Mouse (Mus musculus) R1 (cell line): ENCODE results near the gene Hoxa7.

Experiments
- DNase-seq: peaks from one replicate; pipeline ENCODE4 v3.0.0-alpha.2; 2018; ENCODE audit warnings: low read depth, low spot score

The Hoxa7 gene

DNA sequence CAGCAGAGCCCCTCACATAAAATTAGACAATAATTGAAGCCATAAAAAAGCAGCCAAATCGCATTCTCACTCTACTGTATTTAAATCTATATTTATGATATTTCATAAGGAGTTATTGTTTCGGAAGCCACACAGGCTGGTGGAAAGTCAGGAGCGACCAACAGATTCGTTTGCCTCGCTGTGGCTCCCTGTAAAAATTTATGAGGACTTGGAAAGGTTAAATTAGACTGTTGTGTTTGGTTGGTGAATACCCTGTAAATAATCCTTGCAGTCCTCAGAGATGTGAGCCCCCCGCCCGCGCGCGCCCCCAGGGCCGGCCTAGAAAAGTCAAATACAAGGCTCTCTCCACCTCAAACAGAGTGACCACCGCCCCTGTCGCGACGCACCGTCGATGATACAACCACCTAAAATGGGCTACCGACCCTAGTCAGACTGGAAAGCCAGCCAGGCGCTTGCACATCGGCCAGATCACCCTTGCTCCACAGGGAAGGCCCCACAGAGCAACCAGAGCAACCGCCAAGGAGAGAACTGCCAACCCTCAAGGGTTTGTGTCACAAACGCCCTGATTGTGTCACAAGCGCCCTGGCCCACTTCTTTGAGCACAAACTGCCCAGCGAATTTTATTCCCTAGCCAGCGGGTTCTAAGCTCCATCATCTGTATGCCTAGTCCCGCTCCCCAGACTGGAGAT lies 5.1 kb upstream of the Hoxa7 start:
- DNase-seq: peak; percentile 27

GRCm38 (mm10) chr6:52225612-52226568 lies 4.2 kb upstream of the Hoxa7 start:
- DNase-seq: peak; percentile 59

DNA sequence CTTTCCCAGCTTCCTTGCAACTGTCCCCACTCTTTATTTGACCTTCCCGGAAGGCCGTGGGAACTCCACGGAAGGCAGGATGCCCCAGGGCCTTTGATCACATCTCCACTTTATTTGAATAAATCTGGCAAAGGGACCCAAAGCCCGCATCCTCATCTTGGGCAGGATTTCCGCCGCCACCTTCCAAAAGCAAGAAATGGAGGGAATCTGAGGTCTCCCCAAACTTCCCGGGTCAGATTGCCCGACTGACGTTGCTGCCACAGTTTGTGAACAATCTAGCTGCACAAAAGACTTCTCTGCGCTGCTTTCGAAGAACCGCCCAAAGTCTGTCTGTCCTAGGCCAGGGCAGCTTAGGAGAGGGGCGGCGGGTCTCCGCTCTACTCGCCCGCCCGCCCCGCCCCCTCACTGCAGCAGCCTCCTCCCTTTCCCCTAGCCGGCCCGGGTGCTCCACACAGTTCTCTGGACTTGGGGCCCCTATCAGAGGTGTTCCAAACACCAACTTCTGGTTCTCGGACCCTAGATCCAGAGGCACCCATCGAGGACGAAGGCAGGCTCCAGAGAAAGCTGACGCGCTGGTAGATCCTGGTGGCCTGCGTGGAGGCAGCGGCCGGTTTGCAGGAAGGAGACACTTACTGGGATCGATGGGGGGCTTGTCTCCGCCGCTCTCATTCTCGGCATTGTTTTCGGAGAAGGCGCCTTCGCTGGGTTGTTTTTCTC lies 3.4 kb upstream of the Hoxa7 start:
- peak; percentile 71 for DNase-seq

DNA sequence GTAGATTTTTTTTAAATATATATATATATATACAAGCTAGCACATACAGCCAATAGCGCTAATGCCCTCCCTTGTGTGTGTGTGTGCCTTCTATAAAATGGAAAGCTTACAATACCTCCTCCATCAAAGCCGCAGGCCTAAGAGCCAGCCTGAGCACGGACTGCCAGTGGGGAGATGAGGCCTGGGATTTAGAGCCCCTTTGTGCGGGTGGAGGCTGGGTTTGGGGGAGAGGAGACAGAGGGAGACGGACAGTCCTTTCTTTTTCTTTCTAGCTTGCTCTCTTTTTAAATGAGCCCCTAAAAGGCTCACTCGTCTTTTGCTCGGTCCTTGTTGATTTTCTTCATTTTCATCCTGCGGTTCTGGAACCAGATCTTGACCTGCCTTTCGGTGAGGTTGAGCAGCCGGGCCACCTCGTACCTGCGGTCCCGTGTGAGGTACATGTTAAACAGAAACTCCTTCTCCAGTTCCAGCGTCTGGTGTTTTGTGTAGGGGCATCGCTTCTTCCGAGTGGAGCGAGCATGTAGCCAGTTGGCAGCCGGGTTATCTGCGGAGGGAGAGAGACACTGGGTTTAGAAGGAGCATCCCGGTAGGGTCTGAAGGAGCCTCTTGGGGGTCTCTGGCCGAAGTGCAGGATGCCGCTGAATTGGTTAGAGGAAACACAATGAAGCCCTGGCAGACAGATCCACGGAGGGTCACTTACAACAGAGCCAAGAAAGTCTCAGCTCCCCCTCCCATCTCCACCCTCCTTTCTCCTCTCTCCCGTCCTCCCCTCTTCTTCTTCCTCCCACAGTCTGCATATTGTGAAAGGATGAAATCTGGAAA lies 2.5 kb upstream of the Hoxa7 start:
- peak; percentile 30 for DNase-seq

GRCm38 (mm10) chr6:52222729-52223128 lies 1.1 kb upstream of the Hoxa7 start:
- DNase-seq: no peak

- DNase-seq: peak; percentile 23
Observed at GRCm38 (mm10) chr6:52221993-52222685, 485 bp upstream of the Hoxa7 start.

- DNase-seq: no peak
Observed at GRCm38 (mm10) chr6:52220865-52221310, 766 bp downstream of the Hoxa7 start.

GRCm38 (mm10) chr6:52220003-52220864 lies 1.4 kb downstream of the Hoxa7 start:
- no peak for DNase-seq

- no peak for DNase-seq
Observed at GRCm38 (mm10) chr6:52219234-52219942, 2.3 kb downstream of the Hoxa7 start.

DNA sequence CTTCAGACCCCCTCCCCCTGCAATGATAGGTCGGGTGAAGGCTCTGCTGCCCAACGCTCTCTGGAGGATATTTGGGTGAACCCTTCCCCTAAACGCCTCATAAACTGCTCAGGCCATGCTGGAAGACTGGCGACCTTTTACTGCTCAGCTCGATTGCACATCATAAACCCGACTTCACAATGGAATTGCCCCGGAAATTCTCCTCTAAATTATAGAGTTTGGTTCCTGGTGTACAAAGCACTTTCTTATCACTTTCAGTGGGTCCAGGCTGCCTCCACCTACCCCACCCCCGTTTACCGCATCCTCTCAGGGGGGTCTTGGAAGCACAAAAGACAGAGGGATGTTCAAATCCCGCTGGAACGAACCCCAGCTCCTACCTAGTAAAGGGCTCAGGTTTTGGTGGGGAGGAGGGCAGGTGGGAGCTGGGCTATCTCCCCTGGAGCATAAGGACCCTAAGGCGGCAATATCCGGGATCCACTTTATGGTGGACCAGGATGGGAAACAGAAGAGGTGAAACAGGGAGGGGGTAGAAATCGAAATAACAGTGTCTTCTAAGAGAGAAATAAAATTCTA lies 2.9 kb downstream of the Hoxa7 start:
- DNase-seq: no peak

DNA sequence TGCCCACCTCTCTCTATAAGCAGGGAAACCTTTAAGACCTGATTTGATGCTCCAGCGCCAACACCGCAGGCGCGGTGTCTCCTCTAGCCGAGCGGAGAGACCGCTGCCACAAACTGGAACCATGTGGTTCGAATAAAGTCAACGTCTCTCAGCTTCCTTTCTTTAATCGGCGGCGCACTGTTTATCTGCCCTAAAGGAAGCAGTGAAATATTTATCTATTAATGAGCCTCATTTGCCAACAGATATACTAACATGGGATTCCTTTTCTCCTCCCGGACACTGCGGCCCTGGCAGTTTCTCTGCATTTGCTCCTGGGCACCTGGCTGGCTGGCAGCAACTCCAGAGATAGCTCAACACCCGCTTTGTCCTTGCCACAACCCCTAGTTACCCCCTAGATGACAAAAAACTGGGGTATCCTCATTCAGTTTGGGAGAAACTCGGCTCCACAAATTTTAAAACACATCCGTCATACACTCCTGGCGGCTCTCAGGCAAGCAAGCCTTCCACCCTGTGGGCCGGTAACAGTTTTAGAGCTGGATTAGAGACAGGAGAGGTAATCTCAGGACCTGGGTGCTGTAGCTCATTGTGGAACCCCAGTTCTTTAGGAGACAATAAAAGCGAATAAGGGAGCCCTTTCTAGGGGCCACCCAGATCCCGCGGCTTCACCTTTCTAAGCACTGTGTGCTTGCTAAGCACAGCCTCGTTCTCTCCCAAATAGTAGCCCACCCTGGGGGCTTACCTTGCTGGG lies 3.6 kb downstream of the Hoxa7 start:
- peak; percentile 53 for DNase-seq

- DNase-seq: peak; percentile 81
Observed at GRCm38 (mm10) chr6:52217459-52217768, 4.2 kb downstream of the Hoxa7 start.

DNA sequence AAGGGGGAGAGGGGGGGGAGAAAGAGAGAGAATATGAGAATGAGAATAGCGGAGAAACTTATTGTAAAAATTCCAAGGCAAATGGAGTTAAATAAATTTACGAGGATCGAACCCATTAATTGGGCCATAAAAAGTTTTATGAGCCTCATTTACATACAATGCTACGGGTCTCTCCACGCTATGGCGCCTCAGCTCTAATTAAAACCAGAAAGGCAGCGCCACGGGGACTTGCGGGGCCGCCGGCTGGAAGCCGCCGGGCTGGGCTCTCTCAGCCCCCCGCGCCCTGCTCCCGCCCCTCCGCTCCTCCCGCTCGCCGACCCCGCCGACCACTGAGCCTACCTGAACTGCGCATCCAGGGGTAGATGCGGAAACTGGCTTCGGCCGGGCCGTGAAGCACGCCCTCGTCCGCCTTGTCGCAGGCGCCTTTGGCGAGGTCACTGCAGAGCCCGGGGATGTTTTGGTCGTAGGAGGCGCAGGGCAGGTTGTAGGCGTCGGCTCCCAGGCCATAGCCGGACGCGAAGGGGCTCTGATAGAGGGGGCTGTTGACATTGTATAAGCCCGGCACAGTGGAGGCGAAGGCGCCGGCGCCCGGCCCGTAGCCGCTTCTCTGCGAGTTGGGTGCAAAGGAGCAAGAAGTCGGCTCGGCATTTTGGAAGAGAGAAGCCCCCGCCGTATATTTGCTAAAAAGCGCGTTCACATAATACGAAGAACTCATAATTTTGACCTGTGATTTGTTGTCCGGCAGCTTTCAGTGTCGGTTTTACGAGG lies 4.8 kb downstream of the Hoxa7 start:
- no peak for DNase-seq

DNA sequence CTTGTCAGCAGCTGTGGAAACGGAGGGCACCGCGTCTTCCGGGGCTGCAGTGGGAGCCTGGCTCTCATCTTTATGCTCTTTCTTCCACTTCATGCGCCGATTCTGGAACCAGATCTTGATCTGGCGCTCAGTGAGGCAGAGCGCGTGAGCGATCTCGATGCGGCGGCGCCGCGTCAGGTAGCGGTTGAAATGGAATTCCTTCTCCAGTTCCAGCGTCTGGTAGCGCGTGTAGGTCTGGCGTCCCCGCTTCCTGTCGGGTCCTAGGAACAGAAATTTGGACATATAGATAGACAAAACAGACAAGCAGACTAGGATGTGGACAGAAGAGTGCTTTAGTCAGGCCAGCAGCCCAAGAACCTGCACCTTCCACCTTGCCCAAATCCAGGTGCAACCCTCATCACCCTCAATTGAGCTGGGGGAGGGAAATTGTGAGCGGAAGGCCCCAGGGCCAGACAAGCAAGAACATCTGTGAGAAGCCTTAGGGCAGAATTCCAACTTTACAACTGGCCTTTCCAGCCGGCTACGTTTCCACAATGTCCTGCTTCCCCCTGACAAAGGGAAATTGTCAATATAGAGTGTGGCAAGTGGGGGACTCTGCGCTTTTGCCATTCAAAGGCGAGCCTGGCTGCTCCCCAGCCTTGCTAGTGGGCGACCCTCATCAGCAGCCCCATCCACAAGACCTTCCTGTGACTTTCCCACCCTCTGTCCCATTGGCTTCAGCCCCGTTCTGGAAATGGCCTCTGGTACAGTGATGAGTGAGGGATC lies 5.7 kb downstream of the Hoxa7 start:
- DNase-seq: peak; percentile 40

- DNase-seq: no peak
Observed at GRCm38 (mm10) chr6:52215070-52215469, 6.6 kb downstream of the Hoxa7 start.

GRCm38 (mm10) chr6:52214271-52214670 lies 7.4 kb downstream of the Hoxa7 start:
- no peak for DNase-seq
